Comparison of ENCODE assay signal across 21 mouse cellular contexts in the genomic region with DNA sequence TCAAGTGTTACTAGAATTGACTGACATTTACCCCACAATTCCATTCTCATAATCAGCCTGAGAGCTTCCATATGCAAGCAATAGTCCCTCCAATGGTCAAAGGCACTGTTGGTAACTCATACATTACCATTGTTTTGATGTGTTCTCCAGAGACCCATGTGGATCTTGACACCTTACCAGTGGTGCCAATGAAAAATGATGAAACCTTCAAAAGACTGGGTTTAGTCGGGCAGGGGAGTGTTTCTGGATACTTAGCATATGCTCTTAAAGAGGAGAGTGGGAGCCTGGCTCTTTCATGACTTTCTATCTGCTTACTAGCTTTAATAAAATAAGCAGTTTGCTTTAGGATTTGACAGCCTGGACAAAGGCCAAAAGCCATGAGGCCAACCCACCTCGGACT. TPM values are rescaled to one million over a fixed set of nuclear protein-coding genes. Genes with fewer than 3 reads are reported as not detected.
DNase-seq lines count a peak whose midpoint lies in the region; ATAC-seq lines count a peak whose summit lies in the region.
"Had no signal": no experiment of that assay in that cellular context is flagged by ENCODE, and none has a peak within 500 bp of the region (broad histone marks: within the 10 kb centered on the region; RNA-seq: fewer than 3 reads in every experiment).

No protein-coding gene starts in this region.

- no peaks in the 10 kb centered on the region for H3K36me3 ChIP-seq in lung, embryonic 16.5 days (ENCODE audit: control insufficient read depth, insufficient read depth, low read length)
- H3K36me3 ChIP-seq in liver, embryonic 12.5 days, result no peaks in the 10 kb centered on the region
- no peaks in the 10 kb centered on the region for H3K36me3 ChIP-seq in liver, embryonic 15.5 days (replicated peaks)
- H3K36me3 ChIP-seq: embryonic facial prominence, embryonic 12.5 days; forebrain, embryonic 12.5 days; heart, embryonic 15.5 days; hindbrain, embryonic 10.5 days had no signal

- H3K4me3 ChIP-seq in lung, embryonic 16.5 days (ENCODE audit: low read length), result no peak overlapping the region
- H3K4me3 ChIP-seq in liver, embryonic 12.5 days, result no peak overlapping the region
- no peak overlapping the region for H3K4me3 ChIP-seq in liver, embryonic 15.5 days (replicated peaks)
- H3K4me3 ChIP-seq: embryonic facial prominence, embryonic 12.5 days; forebrain, embryonic 12.5 days; heart, embryonic 15.5 days; hindbrain, embryonic 10.5 days had no signal

- 31% methylated on average over 2 of the region's 2 CpGs for WGBS in lung, embryonic 16.5 days
- WGBS in liver, embryonic 12.5 days (ENCODE audit: insufficient replicate concordance), result 50% methylated on average over 2 of the region's 2 CpGs
- 42% methylated on average over 2 of the region's 2 CpGs for WGBS in liver, embryonic 15.5 days (ENCODE audit: insufficient replicate concordance)

- H3K9ac ChIP-seq in lung, embryonic 16.5 days (ENCODE audit: low read length), result no peak overlapping the region
- H3K9ac ChIP-seq in liver, embryonic 12.5 days, result no peak overlapping the region
- 0 out of 2 replicates have a peak overlapping the region, but pooled peaks have one; percentile 43 for H3K9ac ChIP-seq in liver, embryonic 15.5 days
- H3K9ac ChIP-seq: embryonic facial prominence, embryonic 12.5 days; forebrain, embryonic 12.5 days; heart, embryonic 15.5 days; hindbrain, embryonic 14.5 days had no signal

- intact Hi-C loops in heart, postnatal 36 days (cut with DNase I), result no loop called here

- no peaks in the 10 kb centered on the region for H3K9me3 ChIP-seq in lung, embryonic 16.5 days (ENCODE audit: control insufficient read depth, low read length)
- H3K9me3 ChIP-seq in liver, embryonic 12.5 days (replicated peaks), result no peaks in the 10 kb centered on the region
- no peaks in the 10 kb centered on the region for H3K9me3 ChIP-seq in liver, embryonic 15.5 days (replicated peaks)
- H3K9me3 ChIP-seq: embryonic facial prominence, embryonic 12.5 days; forebrain, embryonic 12.5 days; heart, embryonic 15.5 days; hindbrain, embryonic 10.5 days had no signal

- H3K4me2 ChIP-seq in lung, embryonic 16.5 days (ENCODE audit: low read depth, low read length), result no peak overlapping the region
- peak overlapping the region; percentile 52 for H3K4me2 ChIP-seq in liver, embryonic 12.5 days
- peak overlapping the region; percentile 53; the same call in 1 of the 2 replicates for H3K4me2 ChIP-seq in liver, embryonic 15.5 days
- H3K4me2 ChIP-seq: embryonic facial prominence, embryonic 12.5 days; forebrain, embryonic 12.5 days; heart, embryonic 11.5 days; heart, embryonic 15.5 days; hindbrain, embryonic 14.5 days had no signal

- H3K4me1 ChIP-seq in lung, embryonic 16.5 days (replicated peaks; ENCODE audit: control insufficient read depth, insufficient read depth, low read length), result no peaks in the 10 kb centered on the region
- H3K4me1 ChIP-seq in liver, embryonic 12.5 days, result peaks cover 43% of the 10 kb centered on the region
- peaks cover 27% of the 10 kb centered on the region for H3K4me1 ChIP-seq in liver, embryonic 15.5 days (replicated peaks)
- H3K4me1 ChIP-seq: embryonic facial prominence, embryonic 12.5 days; forebrain, embryonic 12.5 days; heart, embryonic 15.5 days; hindbrain, embryonic 10.5 days had no signal

- no peak overlapping the region for H3K27ac ChIP-seq in lung, embryonic 16.5 days (ENCODE audit: low read length)
- H3K27ac ChIP-seq in liver, embryonic 12.5 days, result peak overlapping the region; percentile 81
- H3K27ac ChIP-seq in liver, embryonic 15.5 days (replicated peaks), result peak overlapping the region; percentile 83
- H3K27ac ChIP-seq: embryonic facial prominence, embryonic 12.5 days; forebrain, embryonic 12.5 days; heart, embryonic 15.5 days; hindbrain, embryonic 10.5 days; hindbrain, embryonic 14.5 days had no signal

- peak; percentile 91 for ATAC-seq in lung, embryonic 16.5 days (ENCODE audit: low read depth)
- ATAC-seq in liver, embryonic 12.5 days, result peak; percentile 16; the same call in 1 of the 2 replicates
- peak; percentile 16 for ATAC-seq in liver, embryonic 15.5 days (ENCODE audit: insufficient read depth)
- ATAC-seq: forebrain, embryonic 16.5 days had no signal

- no peaks in the 10 kb centered on the region for H3K27me3 ChIP-seq in lung, embryonic 16.5 days (ENCODE audit: control insufficient read depth, insufficient read depth, low read depth, low read length)
- no peaks in the 10 kb centered on the region for H3K27me3 ChIP-seq in liver, embryonic 12.5 days (replicated peaks)
- no peaks in the 10 kb centered on the region for H3K27me3 ChIP-seq in liver, embryonic 15.5 days
- H3K27me3 ChIP-seq: embryonic facial prominence, embryonic 12.5 days; forebrain, embryonic 12.5 days; heart, embryonic 15.5 days had no signal

- no peak for DNase-seq in lung, postnatal 36 days
- DNase-seq in spleen, postnatal 4 days (ENCODE audit: low spot score in 2 of 2), result no peak
- no peak for DNase-seq in heart, postnatal 36 days
- DNase-seq in testis, postnatal 10 days (ENCODE audit: low spot score), result no peak
- DNase-seq: adrenal gland, adult 2 months; adrenal gland, postnatal 25 days; cerebellum, adult 2 months; cerebellum, postnatal 10 days; gastrocnemius, postnatal 10 days; heart, adult 18-20 months; heart, postnatal 14 days had no signal

RNA-seq across cellular contexts. Expression of a gene that starts 20.5 kb away (rescaled TPM):
- 5.8 and 7.0 TPM in 2 replicates for polyA plus RNA-seq in lung, embryonic 16.5 days (2015; fragmentation: Nextera tagmentation; extraction: Ambion mirVana)
- polyA plus RNA-seq in liver, embryonic 12.5 days (2016; fragmentation: Nextera tagmentation; extraction: Ambion mirVana), result 21.3 and 24.0 TPM in 2 replicates
- 11.9 and 14.8 TPM in 2 replicates for polyA plus RNA-seq in liver, embryonic 15.5 days (2015; fragmentation: Nextera tagmentation; extraction: Ambion mirVana)
- 10 to 100 TPM; 16.9 to 17.8 TPM for total RNA-seq in heart, postnatal 36 days (2021)

Comparison
In these comparisons a context has a peak if more than half of its experiments do, and no peak if none do; other contexts are left out.
1. ATAC-seq: peak in every context shown above with its lines; median percentile 91 in lung, embryonic 16.5 days; 16 in liver, embryonic 12.5 days; 16 in liver, embryonic 15.5 days.